Mouse (Mus musculus) left cerebral cortex, adult 2 months (tissue): ENCODE measurements at regions not wholly inside any gene's neighbourhood (a gene's known extent, or its start where the extent isn't known, plus 50 kb on each side); places are given as distances from the start of the nearest gene placed in this dataset.

Experiments
- DNase-seq, 2 experiments: peaks; one replicate each; pipeline ENCODE4 v3.0.0; 2021 to 2022; ENCODE audit warnings: low spot score in 2 of 2, mixed read lengths in 1 of 2; ENCODE audit errors: extremely low spot score in 1 of 2
- H3K27ac ChIP-seq: fragments of 200-600 bp; 2 replicates; pipeline ENCODE4 v1.8.1; 2022
- H3K4me3 ChIP-seq: fragments of 200-600 bp; 2 replicates; pipeline ENCODE4 v1.8.1; 2022
- CTCF ChIP-seq: fragments of 200-600 bp; IDR thresholded peaks from 2 replicates; pipeline ENCODE4 v1.8.1; 2022; ENCODE audit warnings: antibody characterized with exemption, mild to moderate bottlenecking, moderate library complexity
- intact Hi-C: fragments of 180-260 bp; cut with DNase I; formaldehyde crosslinking; loops from one replicate; pipeline ENCODE4 v1.15.1; 2025

- intact Hi-C loops = no loop called here
- Histone ChIP-seq H3K27ac (no peak overlapping the region), H3K4me3 (no peak overlapping the region)
- TF ChIP-seq CTCF = no peak
- DNase-seq = no peak
Measured at GRCm38 (mm10) chr12:92100080-92100479, 251.1 kb upstream of the Sel1l start.

- Histone ChIP-seq H3K4me3 (no peak overlapping the region), H3K27ac (peak overlapping the region; percentile 2; the same call in 1 of the 2 replicates)
- intact Hi-C loops = no loop called here
- no peak for DNase-seq
- TF ChIP-seq CTCF = no peak
Measured at GRCm38 (mm10) chr12:92092794-92093365, 243.9 kb upstream of the Sel1l start.

GRCm38 (mm10) chr12:92073209-92073608 is 224.3 kb upstream of the Sel1l start:
- no peak for TF ChIP-seq CTCF
- Histone ChIP-seq H3K27ac (peak overlapping the region; percentile 76), H3K4me3 (no peak overlapping the region)
- intact Hi-C loops = loop anchor here (1.0 to 5.0 kb wide), 2 partner anchors 119 to 219 kb away; no protein-coding TSS in a partner anchor
- peak; percentile 61 to 80 for DNase-seq

GRCm38 (mm10) chr12:92062731-92063130 is 213.8 kb upstream of the Sel1l start:
- no peak for TF ChIP-seq CTCF
- DNase-seq = no peak
- intact Hi-C loops = no loop called here

GRCm38 (mm10) chr12:92040481-92040880 is 191.5 kb upstream of the Sel1l start:
- TF ChIP-seq CTCF = no peak
- H3K27ac ChIP-seq = no peak overlapping the region
- no peak overlapping the region for H3K4me3 ChIP-seq
- intact Hi-C loops = no loop called here
- DNase-seq = no peak

More at GRCm38 (mm10) chr12:92062731-92063130, 213.8 kb upstream of the Sel1l start:
- no peak overlapping the region for H3K4me3 ChIP-seq
- no peak overlapping the region for H3K27ac ChIP-seq

- H3K4me3 ChIP-seq = no peak overlapping the region
- intact Hi-C loops = loop anchor here (10.0 kb wide), 1 partner anchor 166 kb away; no protein-coding TSS in a partner anchor
- no peak for TF ChIP-seq CTCF
- no peak overlapping the region; the same call in 1 of the 2 replicates for H3K27ac ChIP-seq
- DNase-seq = no peak
Measured at GRCm38 (mm10) chr12:92029192-92029591, 180.2 kb upstream of the Sel1l start.

DNA sequence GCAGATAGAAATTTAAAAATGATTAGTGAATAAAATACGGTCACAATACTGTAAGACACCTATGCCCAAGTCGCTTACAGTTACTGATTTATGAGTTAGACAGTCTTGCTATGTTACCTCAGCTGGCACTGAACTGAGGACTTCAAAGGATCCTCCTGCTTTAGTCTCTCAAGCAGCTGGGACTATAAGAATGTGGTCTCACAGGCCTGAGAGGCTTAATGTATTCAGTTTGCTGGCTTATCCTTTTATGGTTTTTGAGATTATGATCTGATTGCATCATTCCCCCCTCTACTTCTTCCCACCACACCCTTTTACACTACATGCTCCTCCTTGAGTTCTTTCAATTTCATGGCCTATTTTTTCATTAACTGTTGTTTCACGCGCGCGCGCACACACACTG is 179.4 kb upstream of the Sel1l start:
- intact Hi-C loops = loop anchor here (10.0 kb wide), 1 partner anchor 166 kb away; no protein-coding TSS in a partner anchor
- H3K4me3 ChIP-seq = no peak overlapping the region
- DNase-seq = no peak
- TF ChIP-seq CTCF = no peak
- H3K27ac ChIP-seq = no peak overlapping the region

DNA sequence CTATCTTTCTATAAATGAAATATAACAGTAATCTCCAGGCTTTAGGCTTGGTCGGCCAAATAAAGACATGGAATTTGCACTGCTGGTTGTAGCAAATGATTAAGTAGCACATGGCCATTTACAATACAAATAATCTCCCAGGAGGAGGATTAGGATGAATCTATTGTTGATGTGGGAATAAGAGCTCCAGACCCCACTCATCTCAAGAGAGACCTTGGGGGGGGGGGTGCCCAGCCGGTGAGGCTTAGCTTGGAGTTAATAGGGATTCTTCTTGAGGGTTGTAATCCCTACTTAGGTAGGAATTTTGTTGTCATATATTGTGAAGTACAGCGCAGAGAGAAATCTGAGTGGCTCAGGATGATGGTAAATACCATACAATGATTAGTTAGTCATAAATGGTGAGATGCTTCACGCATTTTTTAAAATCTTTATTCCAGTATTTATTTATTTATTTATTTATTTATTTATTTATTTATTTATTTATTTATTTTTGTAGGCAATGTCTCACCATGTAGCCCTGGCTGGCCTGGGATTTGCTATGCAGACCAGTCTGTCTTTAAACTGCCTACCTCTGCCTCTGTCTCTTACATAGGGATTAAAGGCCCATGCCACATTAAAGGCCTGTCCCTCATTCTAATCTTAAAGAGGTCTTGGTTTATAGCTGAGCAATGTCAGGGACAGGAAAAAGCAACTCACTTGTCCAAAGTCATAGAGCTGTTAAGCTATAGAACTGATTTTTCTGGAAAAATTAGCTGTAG is 175.7 kb upstream of the Sel1l start:
- DNase-seq = no peak
- Histone ChIP-seq H3K4me3 (no peak overlapping the region), H3K27ac (no peak overlapping the region)
- intact Hi-C loops = loop anchor here (10.0 kb wide), 1 partner anchor 170 kb away; no protein-coding TSS in a partner anchor
- TF ChIP-seq CTCF = no peak

GRCm38 (mm10) chr12:92019593-92020224 is 170.8 kb upstream of the Sel1l start:
- intact Hi-C loops = loop anchor here (10.0 kb wide), 2 partner anchors 175 to 1525 kb away; no protein-coding TSS in a partner anchor
- H3K27ac ChIP-seq = no peak overlapping the region
- no peak for TF ChIP-seq CTCF
- no peak overlapping the region for H3K4me3 ChIP-seq
- DNase-seq = no peak

DNA sequence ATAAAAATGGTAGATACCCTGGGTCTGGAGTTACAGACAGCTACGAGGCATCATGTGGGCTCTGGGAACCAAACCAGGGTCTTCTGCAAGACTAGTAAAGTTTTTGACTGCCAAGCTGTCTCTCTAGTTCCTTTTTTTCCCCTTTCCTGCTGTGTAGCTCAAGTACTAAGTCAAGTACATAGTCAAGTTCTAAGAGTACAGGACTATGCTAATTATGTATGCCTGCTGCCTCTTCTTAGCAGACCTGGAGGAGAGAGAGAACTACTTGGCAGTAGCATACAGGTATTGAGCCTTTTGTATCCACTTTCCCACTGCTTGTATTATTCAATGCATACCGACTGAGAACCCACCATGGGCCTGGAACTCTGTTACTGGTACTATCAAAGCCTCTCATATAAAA is 166.4 kb upstream of the Sel1l start:
- intact Hi-C loops = loop anchor here (10.0 kb wide), 1 partner anchor 1529 kb away; no protein-coding TSS in a partner anchor
- DNase-seq = no peak
- no peak overlapping the region for H3K4me3 ChIP-seq
- no peak for TF ChIP-seq CTCF
- no peak overlapping the region for H3K27ac ChIP-seq

GRCm38 (mm10) chr12:92013979-92014378 is 165.0 kb upstream of the Sel1l start:
- Histone ChIP-seq H3K27ac (no peak overlapping the region), H3K4me3 (no peak overlapping the region)
- no peak for DNase-seq
- no peak for TF ChIP-seq CTCF
- intact Hi-C loops = loop anchor here (10.0 kb wide), 1 partner anchor 1531 kb away; no protein-coding TSS in a partner anchor

GRCm38 (mm10) chr12:92013244-92013643 is 164.3 kb upstream of the Sel1l start:
- H3K4me3 ChIP-seq = no peak overlapping the region
- TF ChIP-seq CTCF = peak; percentile 79
- intact Hi-C loops = loop anchor here (10.0 kb wide), 1 partner anchor 1532 kb away; no protein-coding TSS in a partner anchor
- H3K27ac ChIP-seq = no peak overlapping the region
- peak; percentile 34 to 59 for DNase-seq
